Mouse (Mus musculus) ES-Bruce4 (cell line): Measurements from ENCODE around the gene Gps2. TPM values are rescaled to one million over a fixed set of nuclear protein-coding genes. Genes with fewer than 3 reads are reported as not detected.
A peak's percentile ranks its signal among the peaks of the same experiment; 100 is the strongest.

ENCODE experiments used
- H3K27ac ChIP-seq: 2 replicates; pipeline ENCODE4 v1.5.1; 2012; ENCODE audit warnings: low read length, inconsistent platforms; ENCODE audit not compliant: insufficient read depth
- H3K27me3 ChIP-seq: 2 replicates; pipeline ENCODE4 v1.6.1; 2012; ENCODE audit warnings: mild to moderate bottlenecking, low read length, inconsistent platforms; ENCODE audit not compliant: control insufficient read depth, poor library complexity, insufficient read depth, severe bottlenecking
- H3K36me3 ChIP-seq: 2 replicates; pipeline ENCODE4 v1.6.1; 2012; ENCODE audit warnings: inconsistent platforms, mild to moderate bottlenecking, low read length, moderate library complexity; ENCODE audit not compliant: control insufficient read depth, poor library complexity, insufficient read depth, severe bottlenecking
- H3K4me1 ChIP-seq: one replicate; pipeline ENCODE4 v1.8.1; 2011; ENCODE audit warnings: low read length; ENCODE audit not compliant: control insufficient read depth, insufficient read depth
- H3K4me3 ChIP-seq: 2 replicates; pipeline ENCODE4 v1.5.1; 2011; ENCODE audit warnings: low read depth, mild to moderate bottlenecking, low read length
- H3K9ac ChIP-seq: 2 replicates; pipeline ENCODE4 v1.6.1; 2012; ENCODE audit warnings: low read depth, mild to moderate bottlenecking, inconsistent platforms; ENCODE audit not compliant: poor library complexity, severe bottlenecking
- H3K9me3 ChIP-seq: replicated peaks from 2 replicates; pipeline ENCODE4 v1.6.1; 2012; ENCODE audit warnings: mild to moderate bottlenecking, low read length, inconsistent platforms; ENCODE audit not compliant: control insufficient read depth, poor library complexity, insufficient read depth, severe bottlenecking
- CTCF ChIP-seq: IDR thresholded peaks from one replicate; pipeline ENCODE4 v1.8.1; 2011; ENCODE audit warnings: low read depth, low read length
- EP300 ChIP-seq: IDR thresholded peaks from 2 replicates; pipeline ENCODE4 v1.6.1; 2011; ENCODE audit warnings: low read depth, low read length; ENCODE audit not compliant: insufficient read depth
- POLR2A ChIP-seq: IDR thresholded peaks from one replicate; pipeline ENCODE4 v1.8.1; 2011; ENCODE audit warnings: low read length; ENCODE audit not compliant: insufficient read depth
- polyA plus RNA-seq: library from polyadenylated mRNA; stranded (reverse); fragments of >200 nt; gene quantifications from 2 replicates; pipeline ENCODE4 v1.2.4, GENCODE M21; 2011; ENCODE audit warnings: low read depth; ENCODE audit not compliant: missing spikeins, insufficient read depth, insufficient read length

Gene Gps2
- polyA plus RNA-seq, 1 experiment, result 24.4 TPM

DNA sequence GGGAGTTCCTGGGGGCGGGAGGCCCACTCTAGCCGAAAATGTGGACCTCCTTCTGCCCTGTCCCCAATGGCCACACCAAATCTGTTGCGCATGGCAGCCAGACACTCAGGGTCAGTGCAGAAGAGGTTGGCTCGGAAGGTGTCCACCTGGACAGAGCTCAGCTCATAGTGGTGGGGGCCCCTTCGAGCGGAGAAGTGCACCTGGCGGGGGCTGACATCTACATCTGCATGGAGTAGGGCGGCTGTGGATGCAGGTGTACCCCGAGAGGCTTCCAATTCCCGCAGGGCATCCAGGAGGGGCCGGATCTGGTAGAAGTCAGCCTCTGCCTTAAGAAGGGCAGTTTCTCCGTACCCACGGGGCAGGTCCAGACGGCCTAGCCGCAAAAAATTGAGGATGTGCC lies 34.0 kb upstream of the Gps2 start:
- Histone ChIP-seq H3K27ac (no peak overlapping the region), H3K4me3 (peak overlapping the region; percentile 8), H3K9ac (peak overlapping the region; percentile 49), H3K36me3 (no peaks in the 10 kb centered on the region), H3K27me3 (no peaks in the 10 kb centered on the region), H3K4me1 (peaks cover 1% of the 10 kb centered on the region), H3K9me3 (no peaks in the 10 kb centered on the region)
- TF ChIP-seq CTCF (no peak), POLR2A (no peak), EP300 (no peak)

DNA sequence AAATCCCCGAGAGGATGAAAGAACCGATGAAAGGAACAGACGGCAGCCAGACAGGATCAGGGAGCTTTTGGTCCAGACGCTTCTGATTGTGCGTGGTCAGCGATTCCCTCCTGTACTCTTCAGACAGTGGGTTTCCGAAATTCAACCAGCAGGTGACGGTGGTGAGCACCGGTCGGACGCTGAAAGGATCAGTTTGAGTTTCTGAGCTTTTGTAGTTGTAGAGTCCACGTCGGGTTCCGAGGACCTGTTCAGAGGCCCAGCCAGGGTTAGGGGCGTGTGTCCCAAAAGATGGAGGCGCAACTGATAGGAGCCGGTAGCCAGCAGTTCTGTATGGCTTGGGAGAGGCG lies 33.2 kb upstream of the Gps2 start:
- Histone ChIP-seq H3K4me1 (peaks cover 1% of the 10 kb centered on the region), H3K9ac (peak overlapping the region; percentile 49), H3K9me3 (no peaks in the 10 kb centered on the region), H3K36me3 (no peaks in the 10 kb centered on the region), H3K27me3 (no peaks in the 10 kb centered on the region), H3K27ac (peak overlapping the region; percentile 34; the same call in 1 of the 2 replicates), H3K4me3 (peak overlapping the region; percentile 81)
- no peak for TF ChIP-seq EP300
- TF ChIP-seq CTCF, result peak; percentile 66

DNA sequence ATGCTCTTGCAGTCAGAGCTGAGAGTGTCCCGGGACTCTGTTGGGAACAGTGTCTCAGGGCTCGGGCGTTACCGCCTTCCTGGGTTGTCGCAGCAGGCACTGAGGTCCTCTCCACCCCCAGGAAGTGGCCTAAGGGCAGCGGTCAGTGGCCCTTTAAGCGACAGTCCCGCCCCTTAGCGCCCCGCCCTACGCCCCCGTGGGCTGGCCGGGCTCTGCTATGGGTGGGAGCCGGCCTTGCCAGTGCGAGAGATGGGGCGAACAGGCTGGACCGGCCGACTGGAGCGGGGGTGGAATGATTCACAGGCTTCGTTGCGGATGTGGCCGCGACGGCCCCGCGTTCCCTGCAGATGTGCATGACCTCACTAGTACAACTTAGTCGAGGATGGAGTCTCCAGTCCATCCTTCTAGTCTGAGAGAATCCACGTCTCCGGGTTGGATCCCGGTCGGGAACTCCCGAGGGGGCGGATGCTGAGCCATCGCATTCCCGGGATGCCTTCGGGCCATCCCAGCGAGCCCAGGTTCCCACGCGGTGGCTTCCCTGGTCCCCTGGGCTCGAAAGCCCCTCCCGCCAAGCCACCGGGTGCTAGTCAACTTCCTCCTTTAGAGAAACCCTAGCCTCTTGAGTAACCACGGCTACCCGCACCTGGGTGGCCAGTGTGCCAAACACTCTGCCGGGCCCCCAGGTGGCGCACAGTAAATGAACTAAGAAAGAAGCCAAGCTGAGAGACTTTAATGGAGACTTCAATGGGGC lies 32.7 kb upstream of the Gps2 start, which contains the start of gene Kctd11:
Gene Kctd11 (minus strand): TSS at position 554 of the 751 bp plus-strand sequence.
- Histone ChIP-seq H3K27ac (peak within 1 kb of the TSS; percentile 34; the same call in 1 of the 2 replicates), H3K9ac (peak within 1 kb of the TSS; percentile 49), H3K4me1 (peaks cover 1% of the 10 kb centered on the region), H3K4me3 (peak within 1 kb of the TSS; percentile 81), H3K36me3 (no peaks in the 10 kb centered on the region), H3K27me3 (no peaks in the 10 kb centered on the region), H3K9me3 (no peaks in the 10 kb centered on the region)
- TF ChIP-seq POLR2A (no peak), CTCF (peak; percentile 4)

DNA sequence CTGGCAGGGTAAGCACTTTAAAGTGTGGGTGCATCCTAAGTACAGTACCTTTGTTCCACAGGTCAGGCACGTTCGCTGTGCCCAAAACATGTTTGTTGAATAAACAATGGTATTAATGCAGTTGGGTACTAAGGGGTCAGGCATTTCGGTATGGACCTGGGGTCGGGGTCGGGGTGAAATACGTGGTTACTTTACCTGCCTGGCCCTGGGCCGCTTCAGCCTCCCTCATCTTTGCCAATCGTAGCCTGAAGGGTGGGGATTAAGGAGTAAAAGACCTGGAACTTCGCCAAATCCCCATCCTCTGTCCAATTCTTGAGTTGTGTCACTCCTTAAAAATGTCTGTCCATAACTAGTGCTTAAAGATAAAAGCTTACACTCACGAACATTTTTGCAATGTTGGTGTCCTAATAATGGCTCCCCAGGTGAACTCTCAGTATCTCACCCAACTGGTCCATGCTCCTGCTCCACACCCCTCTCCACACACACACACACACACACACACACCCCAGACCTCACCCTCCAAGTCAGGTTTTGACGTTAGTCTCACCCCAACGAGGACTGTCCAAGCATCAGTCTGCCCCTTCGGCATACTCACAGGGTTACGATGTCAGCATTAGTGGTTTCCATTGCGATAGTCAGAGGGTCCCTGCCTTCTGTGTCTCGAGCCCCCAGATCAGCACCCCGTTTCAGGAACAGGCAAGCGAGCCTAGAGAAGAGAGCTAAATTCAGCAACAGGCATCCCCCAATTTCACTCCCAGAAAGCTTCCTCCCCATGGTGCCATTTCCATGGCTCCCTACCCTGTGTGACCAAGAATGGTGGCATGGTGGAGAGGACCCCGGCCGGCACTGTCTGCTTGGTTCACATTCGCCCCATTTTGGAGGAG lies 31.7 kb upstream of the Gps2 start:
- H3K9me3 ChIP-seq, result no peaks in the 10 kb centered on the region
- H3K27me3 ChIP-seq, result no peaks in the 10 kb centered on the region
- no peaks in the 10 kb centered on the region for H3K36me3 ChIP-seq
- TF ChIP-seq CTCF, result no peak
- no peak for TF ChIP-seq POLR2A
- TF ChIP-seq EP300, result no peak
- H3K9ac ChIP-seq, result peak overlapping the region; percentile 49
- H3K4me1 ChIP-seq, result peaks cover 1% of the 10 kb centered on the region
- H3K27ac ChIP-seq, result peak overlapping the region; percentile 21; the same call in 1 of the 2 replicates
- peak overlapping the region; percentile 81 for H3K4me3 ChIP-seq

DNA sequence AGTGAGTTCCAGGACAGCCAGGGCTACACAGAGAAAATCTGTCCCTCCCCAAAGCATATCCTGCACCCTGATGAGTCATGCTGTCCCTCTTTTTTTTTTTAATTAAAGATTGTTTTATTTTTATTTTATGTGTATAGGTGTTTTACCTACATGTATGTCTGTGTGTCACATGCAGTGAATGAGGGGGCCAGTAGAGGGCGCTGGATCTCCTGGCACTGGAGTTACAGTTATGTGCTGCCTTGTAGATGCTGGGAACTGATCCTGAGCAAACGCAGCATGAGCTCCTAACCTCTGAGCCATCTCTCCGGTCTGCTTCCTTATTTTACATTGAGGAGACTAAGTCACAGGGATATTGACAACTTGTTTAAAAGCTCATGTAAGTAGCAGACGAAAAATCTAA lies 30.6 kb upstream of the Gps2 start:
- no peaks in the 10 kb centered on the region for H3K36me3 ChIP-seq
- H3K4me1 ChIP-seq, result peaks cover 1% of the 10 kb centered on the region
- H3K27me3 ChIP-seq, result no peaks in the 10 kb centered on the region
- no peaks in the 10 kb centered on the region for H3K9me3 ChIP-seq
- H3K9ac ChIP-seq, result no peak overlapping the region
- H3K27ac ChIP-seq, result no peak overlapping the region
- H3K4me3 ChIP-seq, result no peak overlapping the region
- TF ChIP-seq POLR2A, result no peak
- TF ChIP-seq CTCF, result peak; percentile 88

DNA sequence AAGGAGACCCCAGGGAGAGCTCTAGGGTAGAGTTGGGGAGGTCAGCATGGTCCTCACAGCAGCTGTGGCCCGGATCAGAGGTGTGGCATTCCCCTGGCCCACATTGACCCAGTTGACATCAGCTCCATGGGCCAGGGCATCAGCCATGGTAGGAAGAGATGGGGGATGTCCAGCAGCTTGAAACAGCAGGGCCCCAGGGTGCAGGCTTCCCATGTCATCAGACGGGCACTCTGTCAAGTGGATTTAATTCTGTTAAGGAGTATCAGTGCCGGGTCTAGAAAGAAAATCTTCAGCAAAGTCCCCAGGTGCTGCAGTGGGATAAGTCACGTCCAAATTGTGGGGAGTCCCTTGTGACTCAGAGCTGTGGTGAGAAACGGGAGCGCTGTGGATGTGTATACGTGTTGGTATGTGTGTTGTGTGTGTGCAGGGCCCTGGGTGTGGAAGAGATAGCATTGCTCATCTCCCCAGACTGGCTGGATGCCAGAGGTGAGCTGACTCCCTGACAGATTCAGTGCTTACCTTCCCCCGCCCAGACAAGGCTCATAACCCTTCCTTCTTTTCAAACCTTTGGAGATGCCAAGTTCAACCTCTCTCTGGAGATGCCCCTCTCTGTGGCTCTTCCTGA lies 30.0 kb upstream of the Gps2 start:
- H3K9me3 ChIP-seq, result no peaks in the 10 kb centered on the region
- no peaks in the 10 kb centered on the region for H3K4me1 ChIP-seq
- no peak for TF ChIP-seq POLR2A
- no peak for TF ChIP-seq CTCF
- no peak for TF ChIP-seq EP300
- H3K27ac ChIP-seq, result no peak overlapping the region
- H3K27me3 ChIP-seq, result no peaks in the 10 kb centered on the region
- no peak overlapping the region for H3K9ac ChIP-seq
- no peak overlapping the region for H3K4me3 ChIP-seq
- H3K36me3 ChIP-seq, result no peaks in the 10 kb centered on the region
